Mouse (Mus musculus) liver, embryonic 14.5 days (tissue): ENCODE measurements around the gene Ptgs2. TPM values are rescaled to one million over a fixed set of nuclear protein-coding genes. Genes with fewer than 3 reads are reported as not detected.

Experiments
- ATAC-seq: fragments of 200-750 bp; cut with Nextera tagmentation; 2 replicates; pipeline ENCODE4 v1.8.0; 2017; ENCODE audit warnings: moderate number of reproducible peaks, mild to moderate bottlenecking, moderate library complexity; ENCODE audit not compliant: insufficient read depth
- DNase-seq, 3 experiments: peaks; one replicate each; pipeline ENCODE4 v3.0.0-alpha.2; 2012 to 2013; ENCODE audit warnings: low read depth in 3 of 3, low spot score in 3 of 3
- H3K27ac ChIP-seq: fragments of 300-500 bp; sonication (generic); 2 replicates; pipeline ENCODE4 v1.5.1; 2014; ENCODE audit warnings: moderate library complexity, mild to moderate bottlenecking, control low read depth, inconsistent platforms
- H3K27me3 ChIP-seq: fragments of 300-500 bp; sonication (generic); 2 replicates; pipeline ENCODE4 v1.6.1; 2014; ENCODE audit warnings: mild to moderate bottlenecking, low read length, moderate library complexity; ENCODE audit not compliant: control insufficient read depth, insufficient read depth
- H3K36me3 ChIP-seq: fragments of 300-500 bp; sonication (generic); replicated peaks from 2 replicates; pipeline ENCODE4 v1.6.1; 2014; ENCODE audit warnings: low read depth; ENCODE audit not compliant: control insufficient read depth, insufficient read depth
- H3K4me1 ChIP-seq, 2 experiments: fragments of 200-500 bp in 1 of 2; fragments of 300-500 bp in 1 of 2; sonication (generic) in 1 of 2; replicated peaks; 2 replicates each; pipeline ENCODE4 v1.6.1; 2012 to 2014; ENCODE audit warnings: antibody characterized with exemption in 1 of 2, inconsistent platforms in 1 of 2, low read length in 1 of 2; ENCODE audit not compliant: control insufficient read depth in 2 of 2, insufficient read depth in 2 of 2
- H3K4me2 ChIP-seq: fragments of 300-500 bp; sonication (generic); 2 replicates; pipeline ENCODE4 v1.6.1; 2014; ENCODE audit warnings: low read depth, mild to moderate bottlenecking, control low read depth, moderate library complexity
- H3K4me3 ChIP-seq, 2 experiments: fragments of 200-500 bp in 1 of 2; fragments of 300-500 bp in 1 of 2; sonication (generic) in 1 of 2; 2 replicates each; pipeline ENCODE4 v1.5.1; 2012 to 2014; ENCODE audit warnings: low read depth in 2 of 2, low read length in 2 of 2, mild to moderate bottlenecking in 2 of 2, control low read depth in 1 of 2, inconsistent platforms in 1 of 2, moderate library complexity in 1 of 2; ENCODE audit not compliant: insufficient read depth in 1 of 2
- H3K9ac ChIP-seq: fragments of 300-500 bp; sonication (generic); replicated peaks from 2 replicates; pipeline ENCODE4 v1.6.1; 2014; ENCODE audit warnings: mild to moderate bottlenecking, control low read depth, moderate library complexity
- H3K9me3 ChIP-seq: fragments of 300-500 bp; sonication (generic); 2 replicates; pipeline ENCODE4 v1.6.1; 2016; ENCODE audit warnings: low read length, mixed read lengths; ENCODE audit not compliant: control insufficient read depth
- CTCF ChIP-seq: IDR thresholded peaks from 2 replicates; pipeline ENCODE4 v1.5.1; 2016; ENCODE audit warnings: antibody characterized with exemption, low read depth, control low read depth
- EP300 ChIP-seq: IDR thresholded peaks from 2 replicates; pipeline ENCODE4 v1.6.1; 2016; ENCODE audit warnings: antibody characterized with exemption, low read depth
- WGBS: fragments of 180-500 bp; shearing (Covaris S2); extraction: QIAGEN DNeasy Blood & Tissue Kit; methylation state at CpG from one replicate; pipeline ENCODE4 v1.1.7; 2014; ENCODE audit not compliant: insufficient replicate concordance; 5-methylcytosine and 5-hydroxymethylcytosine counted together
- polyA plus RNA-seq, 2 experiments: library from polyadenylated mRNA; depleted of rRNA in 1 of 2; stranded (reverse) in 1 of 2; unstranded in 1 of 2; fragments of >200 nt; fragmentation: Nextera tagmentation in 1 of 2; extraction: Ambion mirVana in 1 of 2; gene quantifications; 2 replicates each; pipeline versions ENCODE4 v1.2.1 to v1.2.3; 2012 to 2014

Ptgs2 gene
- polyA plus RNA-seq, 2 experiments = 0.02 to 0.04 TPM

DNA sequence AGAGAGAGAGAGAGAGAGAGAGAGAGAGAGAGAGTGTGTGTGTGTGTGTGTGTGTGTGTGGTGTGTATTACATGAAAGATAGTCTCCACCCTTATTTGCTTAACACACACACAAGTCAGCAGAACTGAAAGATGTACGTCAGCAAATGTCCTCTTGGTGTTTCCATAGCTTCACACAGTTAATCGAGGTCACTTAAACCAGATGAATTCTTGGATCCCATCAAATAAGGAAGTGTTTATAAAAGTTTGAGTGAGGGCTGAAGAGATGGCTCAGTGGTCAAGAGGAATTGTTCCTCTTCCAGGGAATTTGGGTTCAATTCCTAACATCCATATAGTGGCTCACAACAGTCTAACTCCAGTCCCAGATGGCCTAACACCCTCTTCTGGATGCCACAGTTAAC lies 25.7 kb downstream of the Ptgs2 start:
- DNase-seq = no peak
- no peak for ATAC-seq
- Histone ChIP-seq H3K4me2 (no peak overlapping the region), H3K27me3 (no peaks in the 10 kb centered on the region), H3K9ac (no peak overlapping the region), H3K27ac (no peak overlapping the region), H3K4me1 (no peaks in the 10 kb centered on the region), H3K4me3 (no peak overlapping the region), H3K9me3 (no peaks in the 10 kb centered on the region), H3K36me3 (no peaks in the 10 kb centered on the region)
- WGBS = 52% methylated on average over 2 of the region's 2 CpGs
- TF ChIP-seq EP300 (no peak), CTCF (no peak)

DNA sequence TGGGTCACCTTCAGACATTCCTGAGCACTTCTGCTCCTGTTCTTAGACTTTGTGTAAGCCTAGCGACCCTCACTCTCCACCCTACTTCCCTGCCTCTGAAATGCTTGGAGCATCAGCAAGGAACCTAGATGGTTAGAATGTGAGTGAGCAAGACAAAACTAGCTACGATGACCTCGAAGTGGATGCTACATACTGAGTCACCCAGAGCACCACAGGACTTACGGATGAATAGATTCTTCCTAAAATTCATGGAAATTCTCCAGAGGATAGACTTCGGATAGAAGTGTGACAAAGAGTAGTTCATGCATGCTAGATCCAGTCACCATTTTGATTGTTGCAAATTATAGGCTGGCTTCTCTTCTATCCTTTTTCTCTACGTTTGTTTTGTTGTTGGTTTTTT lies 30.2 kb downstream of the Ptgs2 start:
- Histone ChIP-seq H3K9ac (no peak overlapping the region), H3K27ac (no peak overlapping the region), H3K27me3 (no peaks in the 10 kb centered on the region), H3K36me3 (no peaks in the 10 kb centered on the region), H3K4me3 (no peak overlapping the region), H3K4me2 (no peak overlapping the region), H3K4me1 (no peaks in the 10 kb centered on the region), H3K9me3 (no peaks in the 10 kb centered on the region)
- ATAC-seq = no peak
- TF ChIP-seq CTCF (no peak), EP300 (no peak)
- WGBS = 65% methylated on average over 6 of the region's 6 CpGs
- no peak for DNase-seq

DNA sequence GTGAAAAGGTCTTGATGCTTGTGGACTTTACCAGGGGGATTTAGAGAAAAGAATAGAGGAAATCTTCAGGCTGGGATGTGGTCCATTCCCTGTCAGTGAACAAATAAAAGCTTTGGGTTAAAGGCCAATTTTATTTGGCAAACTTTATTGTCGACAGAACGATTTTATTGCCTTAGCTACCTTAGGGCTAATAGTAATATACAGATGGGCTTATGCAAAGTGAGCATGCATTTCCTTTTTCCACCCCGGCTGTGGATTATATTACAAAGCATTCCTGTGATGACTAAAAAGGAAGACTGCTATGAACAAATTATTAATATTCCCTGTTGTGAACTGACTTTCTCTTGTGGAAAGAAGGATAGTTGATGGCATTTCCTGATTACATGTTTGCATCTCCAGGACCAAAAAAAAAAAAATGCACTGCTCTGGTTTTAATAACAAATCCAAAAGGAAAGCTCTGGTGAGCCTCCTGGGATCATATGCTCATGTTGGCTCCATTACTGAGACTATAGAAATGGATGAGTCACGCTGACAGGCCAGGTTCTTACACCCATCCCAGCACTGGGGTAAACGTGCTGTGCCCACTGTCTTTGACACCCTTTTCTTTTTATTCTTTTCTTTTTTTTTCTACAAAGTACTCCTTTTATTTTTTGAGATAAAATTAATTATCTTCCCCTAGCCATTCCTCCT lies 30.9 kb downstream of the Ptgs2 start:
- H3K27ac ChIP-seq = no peak overlapping the region
- no peaks in the 10 kb centered on the region for H3K9me3 ChIP-seq
- no peak overlapping the region for H3K9ac ChIP-seq
- DNase-seq (no peak), ATAC-seq (no peak)
- no peaks in the 10 kb centered on the region for H3K27me3 ChIP-seq
- WGBS = 58% methylated on average over 5 of the region's 5 CpGs
- H3K36me3 ChIP-seq = no peaks in the 10 kb centered on the region
- no peaks in the 10 kb centered on the region for H3K4me1 ChIP-seq
- no peak overlapping the region for H3K4me2 ChIP-seq
- TF ChIP-seq EP300 = no peak
- TF ChIP-seq CTCF = no peak
- H3K4me3 ChIP-seq = no peak overlapping the region

DNA sequence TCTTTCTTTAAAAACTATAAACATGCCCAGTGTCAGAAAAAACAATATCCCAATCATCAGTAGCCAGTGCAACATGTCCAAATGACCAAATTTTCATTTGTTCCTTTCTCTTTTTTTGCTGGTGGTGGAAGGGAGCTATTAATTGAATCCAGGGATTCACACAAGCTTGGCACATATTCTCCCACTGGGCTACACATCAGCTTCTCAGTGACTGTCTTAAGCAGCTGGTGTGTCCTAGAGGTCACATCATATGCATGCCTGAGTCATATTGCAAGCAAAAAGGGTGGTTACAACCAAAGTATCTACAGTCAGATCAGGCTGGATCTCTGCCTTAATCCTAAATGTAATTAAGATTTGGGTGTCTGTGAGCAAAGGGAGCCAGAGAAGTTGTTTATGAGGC lies 35.5 kb downstream of the Ptgs2 start:
- H3K4me3 ChIP-seq = no peak overlapping the region
- no peaks in the 10 kb centered on the region for H3K4me1 ChIP-seq
- no peaks in the 10 kb centered on the region for H3K36me3 ChIP-seq
- ATAC-seq (no peak), DNase-seq (no peak)
- no peak overlapping the region for H3K4me2 ChIP-seq
- H3K27me3 ChIP-seq = no peaks in the 10 kb centered on the region
- TF ChIP-seq EP300 = no peak
- no peak for TF ChIP-seq CTCF
- H3K27ac ChIP-seq = no peak overlapping the region
- no peak overlapping the region for H3K9ac ChIP-seq
- H3K9me3 ChIP-seq = no peaks in the 10 kb centered on the region

DNA sequence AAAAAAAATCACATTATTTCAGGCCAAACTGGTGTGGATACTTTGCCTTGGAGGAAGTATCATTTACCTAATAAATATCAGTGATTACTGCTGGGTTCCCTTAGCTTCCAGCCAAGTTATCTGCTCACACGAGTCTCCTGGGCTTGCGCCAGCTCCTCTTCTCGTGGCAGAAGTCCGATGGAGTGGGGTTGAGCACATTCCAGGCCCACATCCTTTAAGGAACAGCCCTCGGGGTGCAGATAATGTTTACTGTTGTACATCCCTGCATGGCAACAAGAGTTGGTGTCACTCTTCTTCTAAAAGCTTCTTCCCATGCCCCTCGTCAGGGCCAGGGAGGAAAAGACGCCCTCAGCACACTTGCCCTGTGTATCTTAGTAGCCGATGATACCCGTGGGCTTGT lies 39.9 kb downstream of the Ptgs2 start:
- Histone ChIP-seq H3K9me3 (no peaks in the 10 kb centered on the region), H3K4me3 (no peak overlapping the region), H3K27ac (no peak overlapping the region), H3K4me2 (no peak overlapping the region), H3K36me3 (no peaks in the 10 kb centered on the region), H3K9ac (no peak overlapping the region), H3K4me1 (no peaks in the 10 kb centered on the region), H3K27me3 (no peaks in the 10 kb centered on the region)
- WGBS = 67% methylated on average over 9 of the region's 9 CpGs
- DNase-seq = no peak
- no peak for ATAC-seq
- TF ChIP-seq EP300 (no peak), CTCF (no peak)
